Mouse (Mus musculus): ENCODE measurements around the gene Atxn3.
A peak's percentile ranks its signal among the peaks of the same experiment; 100 is the strongest.
"Not testable (repeated sequence)": the region's sequence is repeated elsewhere in the genome, so short reads cannot be mapped to it uniquely, and the experiment has no call there.

Gene Atxn3

GRCm38 (mm10) chr12:101957942-101958544 lies at the start of gene Atxn3:
TSS of gene Atxn3 (minus strand) at chr12:101958246.
- DNase-seq: peak; percentile 98

GRCm38 (mm10) chr12:102000785-102001184 lies 42.7 kb upstream of the Atxn3 start:
- no peak for DNase-seq

- DNase-seq: no peak
These were observed 40.9 kb upstream of the Atxn3 start for GRCm38 (mm10) chr12:101998929-101999328.

- DNase-seq: no peak
These were observed 36.8 kb upstream of the Atxn3 start for GRCm38 (mm10) chr12:101994576-101995467.

- no peak for DNase-seq
These were observed 29.6 kb upstream of the Atxn3 start for GRCm38 (mm10) chr12:101987659-101988058.

- no peak for DNase-seq
These were observed 27.1 kb upstream of the Atxn3 start for GRCm38 (mm10) chr12:101985110-101985509.

- no peak for DNase-seq
These were observed 24.9 kb upstream of the Atxn3 start for GRCm38 (mm10) chr12:101982977-101983376.

GRCm38 (mm10) chr12:101981559-101981958 lies 23.5 kb upstream of the Atxn3 start:
- DNase-seq: no peak

GRCm38 (mm10) chr12:101980266-101980665 lies 22.2 kb upstream of the Atxn3 start:
- no peak for DNase-seq

- no peak for DNase-seq
These were observed 21.2 kb upstream of the Atxn3 start for GRCm38 (mm10) chr12:101979213-101979750.

GRCm38 (mm10) chr12:101978588-101978987 lies 20.5 kb upstream of the Atxn3 start:
- no peak for DNase-seq

- no peak for DNase-seq
These were observed 20.1 kb upstream of the Atxn3 start for GRCm38 (mm10) chr12:101978162-101978561.

GRCm38 (mm10) chr12:101977404-101977915 lies 19.4 kb upstream of the Atxn3 start:
- DNase-seq: no peak

GRCm38 (mm10) chr12:101976651-101977403 lies 18.8 kb upstream of the Atxn3 start:
- no peak for DNase-seq

GRCm38 (mm10) chr12:101975601-101976571 lies 17.8 kb upstream of the Atxn3 start, which contains the start of gene Cpsf2:
TSS of gene Cpsf2 (plus strand) at chr12:101975988.
- peak; percentile 92 for DNase-seq

- DNase-seq: no peak
These were observed 17.1 kb upstream of the Atxn3 start for GRCm38 (mm10) chr12:101975167-101975600.

GRCm38 (mm10) chr12:101974571-101974970 lies 16.5 kb upstream of the Atxn3 start:
- DNase-seq: no peak

- DNase-seq: no peak
These were observed 14.2 kb upstream of the Atxn3 start for GRCm38 (mm10) chr12:101972230-101972629.

- DNase-seq: no peak
These were observed 13.3 kb upstream of the Atxn3 start for GRCm38 (mm10) chr12:101971311-101971710.

- not testable (repeated sequence) for DNase-seq
These were observed 1.1 kb upstream of the Atxn3 start for GRCm38 (mm10) chr12:101958960-101959780.

GRCm38 (mm10) chr12:101958556-101958955 lies 510 bp upstream of the Atxn3 start:
- DNase-seq: no peak

Data from right cerebral cortex, postnatal 25 days (tissue).